Mouse (Mus musculus): ENCODE results near the gene Dgcr2. TPM values are rescaled to one million over a fixed set of nuclear protein-coding genes. Genes with fewer than 3 reads are reported as not detected.

The Dgcr2 gene
- polyA plus RNA-seq, 1 experiment = 42.8 TPM

GRCm38 (mm10) chr16:17830385-17831178, 67.8 kb downstream of the Dgcr2 start:
- no peak overlapping the region for H3ac ChIP-seq (ENCODE audit: control insufficient read depth, insufficient read length)
- TF ChIP-seq MAX (IDR thresholded peaks at IDR 0.05; ENCODE audit: low read depth) (no peak), MYOG (IDR thresholded peaks at IDR 0.05; ENCODE audit: control insufficient read depth in 1 of 3, insufficient read depth in 1 of 3, insufficient read length in 2 of 3, low read depth in 2 of 3) (no peak), REST (IDR thresholded peaks at IDR 0.05; ENCODE audit: insufficient read depth, insufficient read length) (no peak), CEBPB (IDR thresholded peaks at IDR 0.05; ENCODE audit: insufficient read depth, poor library complexity, severe bottlenecking) (no peak), MYOD1 (IDR thresholded peaks at IDR 0.05; ENCODE audit: control insufficient read depth in 1 of 3, insufficient read length in 2 of 3, low read depth in 2 of 3) (no peak), POLR2A (IDR thresholded peaks at IDR 0.05; ENCODE audit: insufficient read length, low read depth) (no peak), SRF (IDR thresholded peaks at IDR 0.05; ENCODE audit: control insufficient read depth, insufficient read length, low read depth) (no peak), USF1 (IDR thresholded peaks at IDR 0.05; ENCODE audit: low read depth) (no peak), TCF3 (IDR thresholded peaks at IDR 0.05; ENCODE audit: insufficient read length, low read depth) (no peak)
- H3K36me3 ChIP-seq (ENCODE audit: control insufficient read depth, insufficient read depth) = no peaks in the 10 kb centered on the region
- no peak overlapping the region for H3K4me3 ChIP-seq
- no peak overlapping the region for H3K4me2 ChIP-seq (ENCODE audit: low read depth)
- H3K79me2 ChIP-seq (ENCODE audit: control insufficient read depth, insufficient read depth) = no peaks in the 10 kb centered on the region
- peaks cover 66% of the 10 kb centered on the region for H3K27me3 ChIP-seq (ENCODE audit: control insufficient read depth, insufficient read depth, insufficient read length)

- TF ChIP-seq MYOD1 (IDR thresholded peaks at IDR 0.05; ENCODE audit: control insufficient read depth in 1 of 3, insufficient read length in 2 of 3, low read depth in 2 of 3) = no peak
- TF ChIP-seq POLR2AphosphoS2 (IDR thresholded peaks at IDR 0.05; ENCODE audit: insufficient read length, low read depth) = no peak
- no peak for TF ChIP-seq MYOG (IDR thresholded peaks at IDR 0.05; ENCODE audit: control insufficient read depth in 1 of 3, insufficient read depth in 1 of 3, insufficient read length in 2 of 3, low read depth in 2 of 3)
- no peak for TF ChIP-seq POLR2A (IDR thresholded peaks at IDR 0.05; ENCODE audit: insufficient read length, low read depth)
- TF ChIP-seq MAX (IDR thresholded peaks at IDR 0.05; ENCODE audit: low read depth) = no peak
- TF ChIP-seq REST (IDR thresholded peaks at IDR 0.05; ENCODE audit: insufficient read depth, insufficient read length) = no peak
- TF ChIP-seq USF1 (IDR thresholded peaks at IDR 0.05; ENCODE audit: low read depth) = no peak
- no peak for TF ChIP-seq CEBPB (IDR thresholded peaks at IDR 0.05; ENCODE audit: insufficient read depth, poor library complexity, severe bottlenecking)
- no peak for TF ChIP-seq TCF12 (IDR thresholded peaks at IDR 0.05; ENCODE audit: insufficient read depth, poor library complexity, severe bottlenecking)
- TF ChIP-seq E2F4 (IDR thresholded peaks at IDR 0.05; ENCODE audit: insufficient read depth) = no peak
- TF ChIP-seq TCF3 (IDR thresholded peaks at IDR 0.05; ENCODE audit: insufficient read length, low read depth) = no peak
- no peak for TF ChIP-seq SRF (IDR thresholded peaks at IDR 0.05; ENCODE audit: control insufficient read depth, insufficient read length, low read depth)
- Histone ChIP-seq H3K27me3 (ENCODE audit: control insufficient read depth, insufficient read depth, insufficient read length) (peaks cover 51% of the 10 kb centered on the region), H3ac (ENCODE audit: control insufficient read depth, insufficient read length) (no peak overlapping the region), H3K4me2 (ENCODE audit: low read depth) (no peak overlapping the region), H3K4me3 (no peak overlapping the region), H3K36me3 (ENCODE audit: control insufficient read depth, insufficient read depth) (no peaks in the 10 kb centered on the region), H3K79me2 (ENCODE audit: control insufficient read depth, insufficient read depth) (no peaks in the 10 kb centered on the region)
These were observed 69.5 kb downstream of the Dgcr2 start for GRCm38 (mm10) chr16:17828867-17829266.

GRCm38 (mm10) chr16:17828229-17828628, 70.1 kb downstream of the Dgcr2 start:
- TF ChIP-seq SRF (IDR thresholded peaks at IDR 0.05; ENCODE audit: control insufficient read depth, insufficient read length, low read depth) (no peak), MYOD1 (IDR thresholded peaks at IDR 0.05; ENCODE audit: control insufficient read depth in 1 of 3, insufficient read length in 2 of 3, low read depth in 2 of 3) (no peak)
- Histone ChIP-seq H3K36me3 (ENCODE audit: control insufficient read depth, insufficient read depth) (no peaks in the 10 kb centered on the region), H3K27me3 (ENCODE audit: control insufficient read depth, insufficient read depth, insufficient read length) (peaks cover 44% of the 10 kb centered on the region), H3K4me3 (no peak overlapping the region), H3ac (ENCODE audit: control insufficient read depth, insufficient read length) (no peak overlapping the region), H3K4me2 (ENCODE audit: low read depth) (no peak overlapping the region), H3K79me2 (ENCODE audit: control insufficient read depth, insufficient read depth) (no peaks in the 10 kb centered on the region)

- Histone ChIP-seq H3K36me3 (ENCODE audit: control insufficient read depth, insufficient read depth) (no peaks in the 10 kb centered on the region), H3ac (ENCODE audit: control insufficient read depth, insufficient read length) (no peak overlapping the region), H3K4me3 (no peak overlapping the region), H3K27me3 (ENCODE audit: control insufficient read depth, insufficient read depth, insufficient read length) (peaks cover 31% of the 10 kb centered on the region), H3K4me2 (ENCODE audit: low read depth) (no peak overlapping the region), H3K79me2 (ENCODE audit: control insufficient read depth, insufficient read depth) (no peaks in the 10 kb centered on the region)
- no peak for TF ChIP-seq MAX (IDR thresholded peaks at IDR 0.05; ENCODE audit: low read depth)
- no peak for TF ChIP-seq TCF12 (IDR thresholded peaks at IDR 0.05; ENCODE audit: insufficient read depth, poor library complexity, severe bottlenecking)
- TF ChIP-seq TCF3 (IDR thresholded peaks at IDR 0.05; ENCODE audit: insufficient read length, low read depth) = no peak
- no peak for TF ChIP-seq E2F4 (IDR thresholded peaks at IDR 0.05; ENCODE audit: insufficient read depth)
- no peak for TF ChIP-seq REST (IDR thresholded peaks at IDR 0.05; ENCODE audit: insufficient read depth, insufficient read length)
- TF ChIP-seq MYOG (IDR thresholded peaks at IDR 0.05; ENCODE audit: control insufficient read depth in 1 of 3, insufficient read depth in 1 of 3, insufficient read length in 2 of 3, low read depth in 2 of 3) = no peak
- no peak for TF ChIP-seq CEBPB (IDR thresholded peaks at IDR 0.05; ENCODE audit: insufficient read depth, poor library complexity, severe bottlenecking)
- TF ChIP-seq SRF (IDR thresholded peaks at IDR 0.05; ENCODE audit: control insufficient read depth, insufficient read length, low read depth) = no peak
- no peak for TF ChIP-seq POLR2A (IDR thresholded peaks at IDR 0.05; ENCODE audit: insufficient read length, low read depth)
- no peak for TF ChIP-seq USF1 (IDR thresholded peaks at IDR 0.05; ENCODE audit: low read depth)
- TF ChIP-seq MYOD1 (IDR thresholded peaks at IDR 0.05; ENCODE audit: control insufficient read depth in 1 of 3, insufficient read length in 2 of 3, low read depth in 2 of 3) = no peak
- TF ChIP-seq POLR2AphosphoS2 (IDR thresholded peaks at IDR 0.05; ENCODE audit: insufficient read length, low read depth) = no peak
These were observed 71.9 kb downstream of the Dgcr2 start for GRCm38 (mm10) chr16:17826500-17826899.

GRCm38 (mm10) chr16:17816528-17816927, 81.8 kb downstream of the Dgcr2 start:
- Histone ChIP-seq H3K79me2 (ENCODE audit: control insufficient read depth, insufficient read depth) (no peaks in the 10 kb centered on the region), H3K4me3 (no peak overlapping the region), H3K4me2 (ENCODE audit: low read depth) (no peak overlapping the region), H3K27me3 (ENCODE audit: control insufficient read depth, insufficient read depth, insufficient read length) (no peaks in the 10 kb centered on the region), H3K36me3 (ENCODE audit: control insufficient read depth, insufficient read depth) (no peaks in the 10 kb centered on the region), H3ac (ENCODE audit: control insufficient read depth, insufficient read length) (no peak overlapping the region)
- TF ChIP-seq CEBPB (IDR thresholded peaks at IDR 0.05; ENCODE audit: insufficient read depth, poor library complexity, severe bottlenecking) (no peak), REST (IDR thresholded peaks at IDR 0.05; ENCODE audit: insufficient read depth, insufficient read length) (no peak), POLR2AphosphoS2 (IDR thresholded peaks at IDR 0.05; ENCODE audit: insufficient read length, low read depth) (no peak), MYOG (IDR thresholded peaks at IDR 0.05; ENCODE audit: control insufficient read depth in 1 of 3, insufficient read depth in 1 of 3, insufficient read length in 2 of 3, low read depth in 2 of 3) (no peak), E2F4 (IDR thresholded peaks at IDR 0.05; ENCODE audit: insufficient read depth) (no peak), MAX (IDR thresholded peaks at IDR 0.05; ENCODE audit: low read depth) (no peak), TCF12 (IDR thresholded peaks at IDR 0.05; ENCODE audit: insufficient read depth, poor library complexity, severe bottlenecking) (no peak), TCF3 (IDR thresholded peaks at IDR 0.05; ENCODE audit: insufficient read length, low read depth) (no peak), SRF (IDR thresholded peaks at IDR 0.05; ENCODE audit: control insufficient read depth, insufficient read length, low read depth) (no peak), USF1 (IDR thresholded peaks at IDR 0.05; ENCODE audit: low read depth) (no peak), POLR2A (IDR thresholded peaks at IDR 0.05; ENCODE audit: insufficient read length, low read depth) (no peak), MYOD1 (IDR thresholded peaks at IDR 0.05; ENCODE audit: control insufficient read depth in 1 of 3, insufficient read length in 2 of 3, low read depth in 2 of 3) (no peak)
